Mouse (Mus musculus): ENCODE measurements around the gene Plekhh3. TPM values are rescaled to one million over a fixed set of nuclear protein-coding genes. Genes with fewer than 3 reads are reported as not detected.
A peak's percentile ranks its signal among the peaks of the same experiment; 100 is the strongest.

Plekhh3 gene
- polyA plus RNA-seq, 1 experiment from 2014 or later, result 7.2 TPM

- H3K36me3 ChIP-seq (ENCODE audit: control insufficient read depth, insufficient read depth, low read length), result no peaks in the 10 kb centered on the region
- peak within 1 kb of the TSS; percentile 36 for H3K4me3 ChIP-seq (ENCODE audit: low read depth, low read length)
- peaks cover 45% of the 10 kb centered on the region for H3K4me1 ChIP-seq (ENCODE audit: control insufficient read depth, insufficient read depth, low read length)
- peak within 1 kb of the TSS; percentile 72 for H3K27ac ChIP-seq (ENCODE audit: low read depth, low read length)
- peaks cover 13% of the 10 kb centered on the region for H3K27me3 ChIP-seq (ENCODE audit: control insufficient read depth, insufficient read depth, low read length)
- H3K4me2 ChIP-seq (ENCODE audit: low read depth, low read length), result peak within 1 kb of the TSS; percentile 59
- WGBS, result 14% methylated on average over 14 of the region's 14 CpGs
- H3K9me3 ChIP-seq (ENCODE audit: control insufficient read depth, low read length), result no peaks in the 10 kb centered on the region
- no peak for ATAC-seq (ENCODE audit: low read depth)
- peak within 1 kb of the TSS; percentile 54 for H3K9ac ChIP-seq (replicated peaks; ENCODE audit: low read depth, low read length)
Measured at GRCm38 (mm10) chr11:101174851-101175628, 3.9 kb upstream of the Plekhh3 start, which contains the start of gene Ccr10. Ccr10 (minus strand) TSS chr11:101175443.

- H3K4me1 ChIP-seq (ENCODE audit: control insufficient read depth, insufficient read depth, low read length), result peaks cover 51% of the 10 kb centered on the region
- H3K4me3 ChIP-seq (ENCODE audit: low read depth, low read length), result peak overlapping the region; percentile 22; the same call in 1 of the 2 replicates
- no peaks in the 10 kb centered on the region for H3K9me3 ChIP-seq (ENCODE audit: control insufficient read depth, low read length)
- peaks cover 13% of the 10 kb centered on the region for H3K27me3 ChIP-seq (ENCODE audit: control insufficient read depth, insufficient read depth, low read length)
- 35% methylated on average over 9 of the region's 9 CpGs for WGBS
- H3K27ac ChIP-seq (ENCODE audit: low read depth, low read length), result peak overlapping the region; percentile 57; the same call in 1 of the 2 replicates
- H3K4me2 ChIP-seq (ENCODE audit: low read depth, low read length), result peak overlapping the region; percentile 59
- peak overlapping the region; percentile 51 for H3K9ac ChIP-seq (replicated peaks; ENCODE audit: low read depth, low read length)
- no peak for ATAC-seq (ENCODE audit: low read depth)
- no peaks in the 10 kb centered on the region for H3K36me3 ChIP-seq (ENCODE audit: control insufficient read depth, insufficient read depth, low read length)
Measured at GRCm38 (mm10) chr11:101174389-101174745, 3.2 kb upstream of the Plekhh3 start.

GRCm38 (mm10) chr11:101173631-101174388 lies 2.7 kb upstream of the Plekhh3 start:
- Histone ChIP-seq H3K9me3 (ENCODE audit: control insufficient read depth, low read length) (no peaks in the 10 kb centered on the region), H3K4me2 (ENCODE audit: low read depth, low read length) (peak overlapping the region; percentile 59), H3K4me1 (ENCODE audit: control insufficient read depth, insufficient read depth, low read length) (peaks cover 55% of the 10 kb centered on the region), H3K27me3 (ENCODE audit: control insufficient read depth, insufficient read depth, low read length) (peaks cover 16% of the 10 kb centered on the region), H3K36me3 (ENCODE audit: control insufficient read depth, insufficient read depth, low read length) (no peaks in the 10 kb centered on the region), H3K4me3 (ENCODE audit: low read depth, low read length) (peak overlapping the region; percentile 22; the same call in 1 of the 2 replicates), H3K27ac (ENCODE audit: low read depth, low read length) (peak overlapping the region; percentile 57), H3K9ac (replicated peaks; ENCODE audit: low read depth, low read length) (peak overlapping the region; percentile 51)
- ATAC-seq (ENCODE audit: low read depth), result peak; percentile 38; the same call in 1 of the 2 replicates
- under 1% methylated on average over 61 of the region's 61 CpGs for WGBS

GRCm38 (mm10) chr11:101173112-101173511 lies 2.0 kb upstream of the Plekhh3 start:
- Histone ChIP-seq H3K4me2 (ENCODE audit: low read depth, low read length) (peak overlapping the region; percentile 59; the same call in 1 of the 2 replicates), H3K4me1 (ENCODE audit: control insufficient read depth, insufficient read depth, low read length) (peaks cover 55% of the 10 kb centered on the region), H3K4me3 (ENCODE audit: low read depth, low read length) (0 out of 2 replicates have a peak overlapping the region, but pooled peaks have one; percentile 22), H3K36me3 (ENCODE audit: control insufficient read depth, insufficient read depth, low read length) (no peaks in the 10 kb centered on the region), H3K9me3 (ENCODE audit: control insufficient read depth, low read length) (no peaks in the 10 kb centered on the region), H3K9ac (replicated peaks; ENCODE audit: low read depth, low read length) (no peak overlapping the region), H3K27ac (ENCODE audit: low read depth, low read length) (no peak overlapping the region; the same call in 1 of the 2 replicates), H3K27me3 (ENCODE audit: control insufficient read depth, insufficient read depth, low read length) (peaks cover 17% of the 10 kb centered on the region)
- no peak for ATAC-seq (ENCODE audit: low read depth)
- WGBS, result 6% methylated on average over 11 of the region's 11 CpGs

- Histone ChIP-seq H3K4me1 (ENCODE audit: control insufficient read depth, insufficient read depth, low read length) (peaks cover 52% of the 10 kb centered on the region), H3K27me3 (ENCODE audit: control insufficient read depth, insufficient read depth, low read length) (peaks cover 16% of the 10 kb centered on the region), H3K9me3 (ENCODE audit: control insufficient read depth, low read length) (no peaks in the 10 kb centered on the region), H3K4me3 (ENCODE audit: low read depth, low read length) (peak overlapping the region; percentile 50), H3K36me3 (ENCODE audit: control insufficient read depth, insufficient read depth, low read length) (peaks cover 4% of the 10 kb centered on the region), H3K9ac (replicated peaks; ENCODE audit: low read depth, low read length) (peak overlapping the region; percentile 63), H3K4me2 (ENCODE audit: low read depth, low read length) (peak overlapping the region; percentile 87), H3K27ac (ENCODE audit: low read depth, low read length) (peak overlapping the region; percentile 82)
- ATAC-seq (ENCODE audit: low read depth), result no peak
- 14% methylated on average over 5 of the region's 5 CpGs for WGBS
Measured at GRCm38 (mm10) chr11:101172434-101172815, 1.3 kb upstream of the Plekhh3 start.

GRCm38 (mm10) chr11:101171721-101172433 lies 726 bp upstream of the Plekhh3 start:
- Histone ChIP-seq H3K4me1 (ENCODE audit: control insufficient read depth, insufficient read depth, low read length) (peaks cover 49% of the 10 kb centered on the region), H3K36me3 (ENCODE audit: control insufficient read depth, insufficient read depth, low read length) (peaks cover 7% of the 10 kb centered on the region), H3K27ac (ENCODE audit: low read depth, low read length) (peak overlapping the region; percentile 82), H3K4me2 (ENCODE audit: low read depth, low read length) (peak overlapping the region; percentile 87), H3K9me3 (ENCODE audit: control insufficient read depth, low read length) (no peaks in the 10 kb centered on the region), H3K4me3 (ENCODE audit: low read depth, low read length) (peak overlapping the region; percentile 50), H3K27me3 (ENCODE audit: control insufficient read depth, insufficient read depth, low read length) (peaks cover 17% of the 10 kb centered on the region), H3K9ac (replicated peaks; ENCODE audit: low read depth, low read length) (peak overlapping the region; percentile 63)
- ATAC-seq (ENCODE audit: low read depth), result peak; percentile 64
- WGBS, result under 1% methylated on average over 31 of the region's 31 CpGs

GRCm38 (mm10) chr11:101170354-101170810 lies 769 bp downstream of the Plekhh3 start, which contains the start of gene Cntnap1:
Cntnap1 (plus strand) TSS chr11:101170523.
- Histone ChIP-seq H3K4me2 (ENCODE audit: low read depth, low read length) (peak within 1 kb of the TSS; percentile 90), H3K27me3 (ENCODE audit: control insufficient read depth, insufficient read depth, low read length) (peaks cover 32% of the 10 kb centered on the region), H3K9ac (replicated peaks; ENCODE audit: low read depth, low read length) (peak within 1 kb of the TSS; percentile 64), H3K4me1 (ENCODE audit: control insufficient read depth, insufficient read depth, low read length) (peaks cover 47% of the 10 kb centered on the region), H3K4me3 (ENCODE audit: low read depth, low read length) (peak within 1 kb of the TSS; percentile 60), H3K36me3 (ENCODE audit: control insufficient read depth, insufficient read depth, low read length) (peaks cover 14% of the 10 kb centered on the region), H3K27ac (ENCODE audit: low read depth, low read length) (peak within 1 kb of the TSS; percentile 78), H3K9me3 (ENCODE audit: control insufficient read depth, low read length) (no peaks in the 10 kb centered on the region)
- ATAC-seq (ENCODE audit: low read depth), result no peak
- WGBS, result under 1% methylated on average over 35 of the region's 35 CpGs

- H3K9me3 ChIP-seq (ENCODE audit: control insufficient read depth, low read length), result no peaks in the 10 kb centered on the region
- H3K4me3 ChIP-seq (ENCODE audit: low read depth, low read length), result peak overlapping the region; percentile 60
- peaks cover 40% of the 10 kb centered on the region for H3K27me3 ChIP-seq (ENCODE audit: control insufficient read depth, insufficient read depth, low read length)
- H3K9ac ChIP-seq (replicated peaks; ENCODE audit: low read depth, low read length), result peak overlapping the region; percentile 64; the same call in 1 of the 2 replicates
- no peak for ATAC-seq (ENCODE audit: low read depth)
- peaks cover 14% of the 10 kb centered on the region for H3K36me3 ChIP-seq (ENCODE audit: control insufficient read depth, insufficient read depth, low read length)
- 13% methylated on average over 17 of the region's 17 CpGs for WGBS
- H3K27ac ChIP-seq (ENCODE audit: low read depth, low read length), result no peak overlapping the region
- peak overlapping the region; percentile 90 for H3K4me2 ChIP-seq (ENCODE audit: low read depth, low read length)
- H3K4me1 ChIP-seq (ENCODE audit: control insufficient read depth, insufficient read depth, low read length), result peaks cover 44% of the 10 kb centered on the region
Measured at GRCm38 (mm10) chr11:101169301-101170107, 1.6 kb downstream of the Plekhh3 start.
